Mouse (Mus musculus): ENCODE measurements around the gene F11r. TPM values are rescaled to one million over a fixed set of nuclear protein-coding genes. Genes with fewer than 3 reads are reported as not detected.

Gene F11r
- polyA plus RNA-seq, 1 experiment from 2014 or later, result 14.5 TPM

- 69% methylated on average over 27 of the region's 27 CpGs for WGBS
- H3K27ac ChIP-seq, result no peak overlapping the region
- no peaks in the 10 kb centered on the region for H3K4me1 ChIP-seq
- H3K36me3 ChIP-seq, result no peaks in the 10 kb centered on the region
- peak overlapping the region; percentile 26 for H3K4me3 ChIP-seq
- no peak overlapping the region for H3K9ac ChIP-seq
- H3K4me2 ChIP-seq (replicated peaks), result peak overlapping the region; percentile 44
- H3K9me3 ChIP-seq (replicated peaks), result peaks cover 7% of the 10 kb centered on the region; the same call in 1 of the 2 replicates
- no peak for ATAC-seq (ENCODE audit: low FRiP score)
- no peaks in the 10 kb centered on the region for H3K27me3 ChIP-seq
Measured at GRCm38 (mm10) chr1:171477758-171478545, 40.6 kb downstream of the F11r start.

- WGBS, result 56% methylated on average over 2 of the region's 2 CpGs
- no peak for ATAC-seq (ENCODE audit: low FRiP score)
- no peak overlapping the region for H3K4me3 ChIP-seq
- no peaks in the 10 kb centered on the region for H3K27me3 ChIP-seq
- no peaks in the 10 kb centered on the region for H3K4me1 ChIP-seq
- H3K27ac ChIP-seq, result no peak overlapping the region
- H3K36me3 ChIP-seq, result no peaks in the 10 kb centered on the region
- peaks cover 14% of the 10 kb centered on the region; the same call in 1 of the 2 replicates for H3K9me3 ChIP-seq (replicated peaks)
- H3K9ac ChIP-seq, result no peak overlapping the region
- no peak overlapping the region for H3K4me2 ChIP-seq (replicated peaks)
Measured at GRCm38 (mm10) chr1:171478968-171479367, 41.6 kb downstream of the F11r start.

- H3K27me3 ChIP-seq, result no peaks in the 10 kb centered on the region
- 91% methylated on average over 13 of the region's 13 CpGs for WGBS
- no peak overlapping the region for H3K4me3 ChIP-seq
- no peaks in the 10 kb centered on the region for H3K4me1 ChIP-seq
- H3K27ac ChIP-seq, result no peak overlapping the region
- H3K36me3 ChIP-seq, result no peaks in the 10 kb centered on the region
- peaks cover 12% of the 10 kb centered on the region; the same call in 1 of the 2 replicates for H3K9me3 ChIP-seq (replicated peaks)
- no peak overlapping the region for H3K9ac ChIP-seq
- H3K4me2 ChIP-seq (replicated peaks), result no peak overlapping the region
- no peak for ATAC-seq (ENCODE audit: low FRiP score)
Measured at GRCm38 (mm10) chr1:171494241-171494640, 56.9 kb downstream of the F11r start.

- H3K36me3 ChIP-seq, result no peaks in the 10 kb centered on the region
- ATAC-seq (ENCODE audit: low FRiP score), result no peak
- no peaks in the 10 kb centered on the region for H3K4me1 ChIP-seq
- no peak overlapping the region for H3K4me3 ChIP-seq
- no peaks in the 10 kb centered on the region for H3K27me3 ChIP-seq
- peaks cover 5% of the 10 kb centered on the region; the same call in 1 of the 2 replicates for H3K9me3 ChIP-seq (replicated peaks)
- H3K9ac ChIP-seq, result no peak overlapping the region
- H3K27ac ChIP-seq, result no peak overlapping the region
- 93% methylated on average over 6 of the region's 6 CpGs for WGBS
- H3K4me2 ChIP-seq (replicated peaks), result no peak overlapping the region
Measured at GRCm38 (mm10) chr1:171495371-171495770, 58.0 kb downstream of the F11r start.

GRCm38 (mm10) chr1:171499856-171500255, 62.5 kb downstream of the F11r start:
- 74% methylated on average over 5 of the region's 5 CpGs for WGBS
- peaks cover 11% of the 10 kb centered on the region for H3K4me1 ChIP-seq
- H3K9ac ChIP-seq, result no peak overlapping the region
- no peak overlapping the region for H3K4me3 ChIP-seq
- ATAC-seq (ENCODE audit: low FRiP score), result no peak
- no peak overlapping the region for H3K4me2 ChIP-seq (replicated peaks)
- no peak overlapping the region for H3K27ac ChIP-seq
- H3K36me3 ChIP-seq, result no peaks in the 10 kb centered on the region
- no peaks in the 10 kb centered on the region for H3K27me3 ChIP-seq
- H3K9me3 ChIP-seq (replicated peaks), result no peaks in the 10 kb centered on the region

- H3K27ac ChIP-seq, result no peak overlapping the region
- WGBS, result 66% methylated on average over 6 of the region's 6 CpGs
- H3K4me2 ChIP-seq (replicated peaks), result 0 out of 2 replicates have a peak overlapping the region, but pooled peaks have one; percentile 41
- ATAC-seq (ENCODE audit: low FRiP score), result no peak
- H3K4me3 ChIP-seq, result no peak overlapping the region
- no peaks in the 10 kb centered on the region for H3K27me3 ChIP-seq
- H3K9ac ChIP-seq, result no peak overlapping the region
- H3K9me3 ChIP-seq (replicated peaks), result 0 out of 2 replicates have a peak, but pooled peaks cover 3% of the 10 kb centered on the region
- peaks cover 11% of the 10 kb centered on the region for H3K4me1 ChIP-seq
- H3K36me3 ChIP-seq, result no peaks in the 10 kb centered on the region
Measured at GRCm38 (mm10) chr1:171501016-171501610, 63.8 kb downstream of the F11r start.

- Histone ChIP-seq H3K36me3 (no peaks in the 10 kb centered on the region), H3K9ac (peak overlapping the region; percentile 39; the same call in 1 of the 2 replicates), H3K4me3 (peak overlapping the region; percentile 10; the same call in 1 of the 2 replicates), H3K27me3 (no peaks in the 10 kb centered on the region), H3K27ac (peak overlapping the region; percentile 77), H3K9me3 (replicated peaks) (0 out of 2 replicates have a peak, but pooled peaks cover 3% of the 10 kb centered on the region), H3K4me2 (replicated peaks) (peak overlapping the region; percentile 41), H3K4me1 (peaks cover 11% of the 10 kb centered on the region)
- 4% methylated on average over 5 of the region's 5 CpGs for WGBS
- ATAC-seq (ENCODE audit: low FRiP score), result no peak
Measured at GRCm38 (mm10) chr1:171501636-171502080, 64.3 kb downstream of the F11r start.

- 1% methylated on average over 14 of the region's 14 CpGs for WGBS
- H3K36me3 ChIP-seq, result no peaks in the 10 kb centered on the region
- H3K4me2 ChIP-seq (replicated peaks), result peak overlapping the region; percentile 65
- peak overlapping the region; percentile 97 for H3K27ac ChIP-seq
- H3K27me3 ChIP-seq, result no peaks in the 10 kb centered on the region
- H3K9me3 ChIP-seq (replicated peaks), result 0 out of 2 replicates have a peak, but pooled peaks cover 3% of the 10 kb centered on the region
- peak; percentile 90 for ATAC-seq (ENCODE audit: low FRiP score)
- peaks cover 11% of the 10 kb centered on the region for H3K4me1 ChIP-seq
- H3K9ac ChIP-seq, result peak overlapping the region; percentile 32; the same call in 1 of the 2 replicates
- H3K4me3 ChIP-seq, result peak overlapping the region; percentile 59; the same call in 1 of the 2 replicates
Measured at GRCm38 (mm10) chr1:171502388-171503249, 65.3 kb downstream of the F11r start.

- Histone ChIP-seq H3K4me3 (peak within 1 kb of the TSS; percentile 59), H3K9me3 (replicated peaks) (0 out of 2 replicates have a peak, but pooled peaks cover 3% of the 10 kb centered on the region), H3K4me1 (peaks cover 11% of the 10 kb centered on the region), H3K9ac (peak within 1 kb of the TSS; percentile 74), H3K4me2 (replicated peaks) (peak within 1 kb of the TSS; percentile 65), H3K27ac (peak within 1 kb of the TSS; percentile 97), H3K27me3 (no peaks in the 10 kb centered on the region), H3K36me3 (no peaks in the 10 kb centered on the region)
- 0% methylated on average over 19 of the region's 19 CpGs for WGBS
- peak; percentile 89 for ATAC-seq (ENCODE audit: low FRiP score)
Measured at GRCm38 (mm10) chr1:171503250-171503591, 65.9 kb downstream of the F11r start, which contains the start of gene Alyref2. TSS of gene Alyref2 (plus strand) at chr1:171503478.

GRCm38 (mm10) chr1:171503592-171504291, 66.4 kb downstream of the F11r start:
- WGBS, result under 1% methylated on average over 53 of the region's 53 CpGs
- peak overlapping the region; percentile 65 for H3K4me2 ChIP-seq (replicated peaks)
- peak; percentile 69 for ATAC-seq (ENCODE audit: low FRiP score)
- no peaks in the 10 kb centered on the region for H3K36me3 ChIP-seq
- H3K27me3 ChIP-seq, result no peaks in the 10 kb centered on the region
- H3K27ac ChIP-seq, result peak overlapping the region; percentile 97
- peak overlapping the region; percentile 74 for H3K9ac ChIP-seq
- 0 out of 2 replicates have a peak, but pooled peaks cover 3% of the 10 kb centered on the region for H3K9me3 ChIP-seq (replicated peaks)
- peaks cover 11% of the 10 kb centered on the region for H3K4me1 ChIP-seq
- H3K4me3 ChIP-seq, result peak overlapping the region; percentile 59

GRCm38 (mm10) chr1:171504586-171504985, 67.3 kb downstream of the F11r start:
- Histone ChIP-seq H3K27ac (no peak overlapping the region), H3K27me3 (no peaks in the 10 kb centered on the region), H3K9me3 (replicated peaks) (0 out of 2 replicates have a peak, but pooled peaks cover 3% of the 10 kb centered on the region), H3K4me1 (peaks cover 11% of the 10 kb centered on the region), H3K9ac (peak overlapping the region; percentile 41; the same call in 1 of the 2 replicates), H3K4me2 (replicated peaks) (peak overlapping the region; percentile 65), H3K36me3 (no peaks in the 10 kb centered on the region), H3K4me3 (peak overlapping the region; percentile 24)
- ATAC-seq (ENCODE audit: low FRiP score), result no peak
- 75% methylated on average over 4 of the region's 4 CpGs for WGBS

All from hindbrain, embryonic 12.5 days (tissue).